Mouse (Mus musculus) adrenal gland, adult 18-20 months (tissue): Measurements from ENCODE around the gene Mki67. TPM values are rescaled to one million over a fixed set of nuclear protein-coding genes. Genes with fewer than 3 reads are reported as not detected.
"Not testable (repeated sequence)": the region's sequence is repeated elsewhere in the genome, so short reads cannot be mapped to it uniquely, and the experiment has no call there.

ENCODE experiments used
- DNase-seq, 2 experiments: peaks; one replicate each; pipeline ENCODE4 v3.0.0; 2021 to 2022; ENCODE audit warnings: low spot score in 2 of 2
- total RNA-seq, 2 experiments: library from RNA; stranded (reverse); gene quantifications; 1 replicate in 1 of 2; 2 replicates in 1 of 2; pipeline ENCODE4 v1.2.3; 2021

Mki67 gene
- total RNA-seq, 2 experiments from 2014 or later = 1.8 to 2.3 TPM

DNA sequence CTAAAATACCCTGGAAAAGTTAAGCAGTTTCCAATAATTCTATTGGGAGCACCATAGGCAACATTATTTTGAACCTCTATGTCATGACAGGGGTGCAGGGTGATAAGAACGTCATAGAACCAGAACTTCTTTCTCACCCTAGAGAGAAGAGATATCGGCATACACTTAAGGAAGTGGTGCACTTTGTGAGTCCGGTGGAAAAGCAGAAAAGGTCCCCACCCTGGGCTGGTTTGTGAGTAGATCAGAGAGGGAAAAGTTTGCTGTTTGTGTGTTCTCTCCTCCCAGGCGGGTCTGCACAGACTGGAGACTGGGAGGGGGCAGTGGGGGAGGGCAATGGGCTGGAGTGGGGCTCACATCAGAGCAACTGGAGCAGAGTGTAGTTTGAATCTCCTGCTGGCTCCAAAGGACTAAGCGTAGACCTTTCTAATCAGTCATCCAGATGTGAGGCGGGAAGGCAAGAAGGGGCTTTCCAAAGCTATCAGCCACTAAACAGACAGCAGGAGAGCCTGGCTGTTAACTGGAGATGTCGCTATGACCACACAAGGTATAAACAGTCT is 5.4 kb upstream of the Mki67 start:
- no peak for DNase-seq

DNA sequence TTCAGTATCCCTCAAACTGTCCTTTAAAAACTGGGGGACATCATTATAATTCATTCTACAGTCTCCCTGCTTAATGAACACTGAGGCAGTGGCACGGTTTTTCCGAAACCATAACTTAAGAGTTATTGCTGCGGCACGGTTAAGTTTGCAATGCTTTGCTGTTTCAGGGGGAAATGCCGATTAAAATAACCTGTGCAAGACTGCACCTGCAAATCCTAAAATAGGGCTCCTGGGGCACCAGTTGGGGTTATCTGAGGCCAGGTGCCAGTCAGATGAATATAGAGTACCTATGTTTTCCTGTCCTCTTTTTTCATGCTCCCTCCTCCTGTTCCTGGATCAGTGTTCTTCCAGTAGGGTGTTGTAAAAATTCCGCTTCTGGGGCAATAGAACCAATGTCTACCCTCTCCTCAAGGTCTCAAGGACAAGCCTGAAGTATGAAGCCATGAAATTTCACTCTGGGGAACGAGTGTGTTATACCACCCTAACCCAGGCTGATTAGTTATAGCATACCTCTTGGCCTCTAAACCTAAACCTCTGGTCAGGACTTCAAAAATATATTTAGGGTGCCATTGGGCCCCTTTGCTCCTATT is 902 bp upstream of the Mki67 start:
- DNase-seq = no peak

DNA sequence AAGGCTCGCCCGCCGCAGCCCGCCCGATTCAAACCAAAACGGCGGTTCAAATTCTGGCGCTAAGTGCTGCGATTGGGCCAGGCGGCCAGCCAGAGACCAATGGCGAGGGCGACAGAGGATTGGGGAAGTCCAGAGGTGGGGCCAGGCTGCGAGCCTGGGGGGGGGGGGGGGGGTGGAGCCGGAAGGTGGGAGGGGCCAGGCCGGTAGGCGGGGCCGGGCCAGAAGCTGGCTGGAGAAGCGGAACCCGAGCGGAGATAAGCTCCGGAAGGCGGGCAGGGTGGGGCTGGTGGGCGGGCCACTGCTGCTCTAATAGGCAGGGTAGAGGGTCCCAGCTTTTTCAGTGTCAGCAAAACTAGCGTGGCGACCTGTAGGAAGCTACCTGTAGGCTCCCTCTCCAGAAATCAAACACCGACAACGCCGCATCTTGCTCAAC is 300 bp upstream of the Mki67 start:
- peak; percentile 76 for DNase-seq

DNA sequence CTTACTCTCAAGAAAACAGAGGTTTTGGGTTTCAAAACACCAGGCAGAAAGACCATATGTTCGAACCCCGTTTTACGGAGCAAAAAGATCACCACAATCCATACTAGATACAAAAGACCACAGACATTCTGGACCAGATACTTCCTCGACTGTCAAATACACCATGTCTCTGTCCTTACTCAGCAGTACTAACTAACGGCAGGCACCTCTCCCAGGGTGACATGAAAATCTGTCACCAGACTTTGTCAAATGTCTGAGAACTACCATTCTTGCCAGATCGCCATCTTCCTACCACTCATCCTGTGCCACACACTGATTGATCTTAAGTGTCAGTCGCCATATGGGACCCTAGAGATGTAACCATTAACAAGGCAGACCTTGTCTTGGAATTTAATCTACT is 995 bp downstream of the Mki67 start:
- no peak for DNase-seq

DNA sequence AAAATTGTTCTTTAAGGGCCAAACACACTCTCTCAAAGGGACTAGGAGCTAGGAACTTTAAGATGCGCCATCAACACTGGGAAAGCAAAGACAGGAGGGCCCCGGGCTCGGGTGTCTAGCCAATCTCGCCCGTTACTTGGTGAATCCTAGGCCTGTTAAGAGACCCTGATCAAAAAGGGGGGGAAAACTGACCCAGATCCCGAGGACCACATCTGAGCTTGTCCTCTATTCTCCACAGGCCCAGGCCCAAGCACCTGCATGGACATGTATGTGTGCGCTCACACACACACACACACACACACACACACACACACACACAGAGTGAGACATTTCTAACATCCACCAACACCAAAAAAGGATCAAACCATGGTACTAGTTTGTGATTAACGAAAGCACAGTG is 2.8 kb downstream of the Mki67 start:
- DNase-seq = no peak

DNA sequence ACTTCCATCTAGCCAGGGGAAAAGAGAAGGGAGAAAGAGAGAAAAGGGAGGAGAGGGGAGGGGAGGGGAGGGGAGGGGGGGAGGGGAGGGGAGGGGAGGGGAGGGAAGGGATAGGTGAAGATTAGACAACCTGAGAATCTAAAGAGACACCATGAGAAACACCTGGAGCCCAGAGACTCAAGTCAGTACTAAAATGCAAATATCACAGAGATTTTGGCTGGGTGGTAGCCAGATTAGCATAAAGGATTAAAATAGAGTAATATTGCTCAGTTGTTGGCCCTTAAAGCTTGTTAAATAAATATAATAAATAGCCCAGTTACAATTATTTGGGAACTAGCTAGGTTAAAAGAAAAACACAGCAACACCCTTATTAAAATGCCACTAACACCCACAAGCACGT is 3.6 kb downstream of the Mki67 start:
- DNase-seq = no peak

DNA sequence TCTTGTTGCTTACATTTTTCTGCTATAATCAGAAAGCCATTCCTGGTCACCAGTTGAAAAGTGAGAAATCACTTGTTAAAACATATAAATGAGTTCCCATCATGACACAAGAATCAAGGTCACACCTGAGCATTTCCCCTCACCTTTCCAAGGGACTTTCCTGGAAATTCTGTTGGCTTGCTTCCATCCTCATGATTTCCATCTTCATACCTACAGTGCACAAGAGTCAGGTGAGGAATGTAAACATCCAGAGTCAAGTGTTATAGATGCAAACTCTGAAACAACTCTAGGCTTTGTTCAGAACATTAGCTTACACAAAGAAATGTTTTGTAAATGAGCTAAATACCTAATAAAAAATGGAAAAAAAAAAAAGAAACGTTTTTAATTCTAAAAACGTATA is 5.5 kb downstream of the Mki67 start:
- no peak for DNase-seq

- DNase-seq = no peak
These were observed 10.4 kb downstream of the Mki67 start for GRCm38 (mm10) chr7:135705753-135706152.

- DNase-seq = no peak
These were observed 11.1 kb downstream of the Mki67 start for GRCm38 (mm10) chr7:135705083-135705482.

DNA sequence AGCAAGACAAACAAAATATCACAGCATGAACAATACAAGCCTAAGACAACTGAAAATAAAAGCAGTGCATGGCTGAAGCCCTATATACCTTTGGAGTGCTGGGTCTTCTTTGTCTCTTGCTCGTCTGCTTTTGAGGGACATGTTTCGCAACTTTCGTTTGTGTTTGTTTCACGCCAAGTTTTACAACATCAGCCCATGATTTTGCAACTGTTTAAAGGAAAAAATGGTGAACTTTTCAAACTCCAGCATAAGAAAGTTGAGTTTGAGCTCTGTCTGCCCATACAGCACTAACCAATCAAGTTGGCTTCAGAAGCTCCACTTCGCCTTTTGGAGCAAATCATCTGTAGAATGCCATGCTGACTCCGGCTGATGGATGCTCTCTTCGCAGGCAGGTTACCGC is 11.9 kb downstream of the Mki67 start:
- no peak for DNase-seq

GRCm38 (mm10) chr7:135703600-135704148 is 12.5 kb downstream of the Mki67 start:
- no peak for DNase-seq

DNA sequence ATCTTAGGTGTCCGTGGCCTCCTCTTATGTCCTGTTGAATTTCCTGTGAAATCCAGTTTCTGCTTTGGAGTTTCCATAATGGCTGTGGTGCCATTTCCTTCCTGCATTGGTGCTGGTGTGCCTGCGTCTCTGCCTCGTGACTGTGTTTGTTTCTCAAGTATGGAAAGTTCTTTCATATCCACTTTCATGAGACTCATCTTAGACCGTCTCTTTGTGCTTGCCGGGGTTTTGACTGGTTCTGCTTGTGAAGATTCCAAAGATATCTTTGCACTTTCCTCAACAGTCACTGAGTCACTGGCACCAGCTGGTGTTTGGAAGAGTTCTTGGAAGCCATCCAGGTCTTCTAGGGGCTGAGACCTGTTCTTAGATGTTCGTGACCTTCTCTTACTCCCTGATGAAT is 16.8 kb downstream of the Mki67 start:
- not testable (repeated sequence) for DNase-seq

- no peak for DNase-seq
These were observed 17.8 kb downstream of the Mki67 start for GRCm38 (mm10) chr7:135698362-135698761.

DNA sequence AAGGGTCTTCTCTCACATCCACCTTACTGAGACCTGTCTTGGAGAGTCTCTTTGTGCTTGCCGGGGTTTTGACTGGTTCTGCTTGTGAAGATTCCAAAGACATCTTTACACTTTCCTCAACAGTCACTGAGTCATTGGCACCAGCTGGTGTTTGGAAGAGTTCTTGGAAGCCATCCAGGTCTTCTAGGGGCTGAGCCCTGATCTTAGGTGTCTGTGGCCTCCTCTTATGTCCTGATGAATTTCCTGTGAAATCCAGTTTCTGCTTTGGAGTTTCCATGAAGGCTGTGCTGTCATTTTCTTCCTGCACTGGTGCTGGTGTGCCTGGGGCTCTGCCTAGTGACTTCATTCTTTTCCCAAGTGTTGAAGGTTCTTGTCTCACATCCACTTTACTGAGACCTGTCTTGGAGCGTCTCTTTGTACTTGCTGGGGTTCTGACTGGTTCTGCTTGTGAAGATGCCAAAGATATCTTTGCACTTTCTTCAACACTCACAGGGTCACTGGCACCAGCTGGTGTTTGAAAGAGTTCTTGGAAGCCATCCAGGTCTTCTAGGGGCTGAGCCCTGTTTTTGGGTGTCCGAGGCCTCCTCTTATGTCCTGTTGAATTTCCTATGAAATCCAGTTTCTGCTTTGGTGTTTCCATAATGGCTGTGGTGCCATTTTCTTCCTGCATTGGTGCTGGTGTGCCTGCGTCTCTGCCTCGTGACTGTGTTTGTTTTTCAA is 19.0 kb downstream of the Mki67 start:
- DNase-seq = not testable (repeated sequence)

DNA sequence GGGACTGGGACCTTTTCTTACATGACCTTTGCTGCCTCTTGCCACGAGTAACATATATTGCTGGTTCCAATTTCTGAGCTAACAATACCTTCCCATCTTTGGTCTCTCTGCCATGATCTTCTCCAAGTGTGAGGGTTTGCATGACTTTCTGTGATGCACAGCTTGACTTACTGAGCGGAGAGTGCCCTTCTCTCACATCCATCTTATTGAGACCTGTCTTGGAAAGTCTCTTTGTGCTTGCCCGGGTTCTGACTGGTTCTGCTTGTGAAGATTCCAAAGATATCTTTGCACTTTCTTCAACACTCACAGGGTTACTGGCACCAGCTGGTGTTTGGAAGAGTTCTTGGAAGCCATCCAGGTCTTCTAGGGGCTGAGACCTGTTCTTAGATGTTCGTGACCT is 20.0 kb downstream of the Mki67 start:
- no peak for DNase-seq

- no peak for DNase-seq
These were observed 21.4 kb downstream of the Mki67 start for GRCm38 (mm10) chr7:135694796-135695195.

DNA sequence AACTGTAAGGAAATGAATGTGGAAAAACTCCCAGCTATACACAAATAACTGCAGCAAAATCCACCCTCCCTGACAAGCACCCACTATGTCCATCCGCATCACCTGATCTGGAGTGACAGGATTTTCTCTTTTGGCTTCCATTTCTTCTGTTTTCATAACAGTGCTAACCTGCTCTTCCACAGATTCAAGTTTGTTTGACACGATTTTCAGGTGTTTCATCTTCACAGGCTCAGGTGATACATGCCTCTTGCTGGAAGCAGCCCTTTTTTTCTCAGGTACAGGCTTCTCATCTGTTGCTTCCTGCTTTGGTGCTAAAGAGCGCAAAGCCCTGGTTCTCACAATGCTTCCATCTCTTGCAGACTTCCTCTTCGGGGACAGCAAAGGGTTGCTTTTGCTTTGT is 22.0 kb downstream of the Mki67 start:
- no peak for DNase-seq

DNA sequence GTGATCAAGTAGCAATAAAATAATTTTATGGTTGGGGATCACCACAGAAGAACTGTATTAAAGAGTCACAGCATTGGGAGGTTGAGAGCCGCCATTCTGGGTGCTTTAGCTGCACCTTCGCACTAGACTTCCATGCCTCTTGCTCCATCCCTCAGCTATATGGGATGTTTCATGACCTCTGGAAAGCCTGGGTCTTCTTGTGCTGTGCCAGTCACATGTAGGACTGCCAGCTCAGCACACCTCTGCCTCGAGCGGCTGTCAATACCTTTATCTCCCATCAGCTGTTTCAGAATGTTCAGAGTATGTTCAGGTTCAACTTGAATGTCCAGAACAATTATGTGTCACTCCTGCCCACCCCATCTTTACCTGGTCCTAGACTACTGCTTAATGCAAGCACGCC is 24.2 kb downstream of the Mki67 start:
- no peak for DNase-seq

- no peak for DNase-seq
These were observed 26.8 kb downstream of the Mki67 start for GRCm38 (mm10) chr7:135689396-135689795.

DNA sequence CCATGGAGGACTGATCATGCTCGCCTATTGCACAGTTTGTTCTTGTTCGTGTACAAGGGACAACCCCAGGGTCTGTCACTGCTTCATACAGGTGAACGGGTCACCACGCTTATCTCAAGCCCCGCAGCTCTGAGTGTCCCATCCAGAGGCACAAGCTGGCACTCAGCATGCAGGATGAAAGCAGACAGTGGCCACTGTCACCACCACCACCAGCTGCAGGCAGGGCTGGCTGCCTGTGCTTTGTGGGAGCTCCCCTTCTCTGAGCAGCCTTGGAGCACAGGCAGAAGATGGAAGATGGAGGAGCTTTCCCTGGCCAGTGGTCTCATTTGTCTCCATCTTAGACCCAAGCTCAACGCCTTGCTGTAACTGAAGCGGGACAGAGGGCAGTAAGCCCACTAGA is 31.2 kb downstream of the Mki67 start:
- DNase-seq = no peak

DNA sequence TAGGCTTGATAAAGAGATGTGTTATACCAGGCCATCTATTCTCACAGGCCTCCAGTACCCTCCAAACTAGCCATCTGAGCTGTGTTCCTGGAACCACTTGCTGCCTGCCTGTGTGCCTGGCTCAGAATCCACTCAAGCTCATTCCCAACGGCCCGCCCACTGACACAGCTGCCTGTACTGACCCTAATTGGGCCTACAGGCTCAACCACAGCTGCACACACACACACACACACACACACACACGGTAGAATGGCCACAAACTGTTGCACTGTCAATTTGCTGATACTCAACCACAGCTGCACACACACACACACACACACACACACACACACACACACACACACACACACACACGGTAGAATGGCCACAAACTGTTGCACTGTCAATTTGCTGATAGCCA is 32.1 kb downstream of the Mki67 start:
- DNase-seq = not testable (repeated sequence)

DNA sequence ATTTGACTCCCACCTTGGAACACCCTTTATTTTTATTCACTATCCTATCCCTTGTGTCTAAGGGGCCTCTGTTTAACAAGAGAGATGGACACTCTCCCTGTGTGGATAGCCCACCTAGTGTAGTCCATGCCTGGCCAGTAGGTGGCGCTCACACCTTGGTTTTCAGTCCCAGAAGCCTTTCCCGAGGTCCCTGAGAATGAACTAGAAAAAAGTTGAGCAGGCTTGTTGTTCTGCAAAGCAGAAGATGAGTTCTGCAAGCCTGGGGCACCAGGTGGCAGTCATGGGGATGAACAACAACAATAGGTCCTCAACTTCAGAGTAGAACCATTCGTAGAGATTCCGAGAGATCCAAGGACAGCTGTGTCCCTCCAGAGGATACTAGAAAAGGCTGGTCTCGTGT is 35.8 kb downstream of the Mki67 start:
- peak in 1 of 2 experiments; percentile 46 for DNase-seq
